Mouse (Mus musculus): ENCODE measurements around the gene Kcnt2.

Kcnt2 gene

GRCm38 (mm10) chr1:140378791-140379190 is 132.8 kb downstream of the Kcnt2 start:
- DNase-seq (ENCODE audit: low spot score): no peak

GRCm38 (mm10) chr1:140379526-140379925 is 133.6 kb downstream of the Kcnt2 start:
- no peak for DNase-seq (ENCODE audit: low spot score)

DNA sequence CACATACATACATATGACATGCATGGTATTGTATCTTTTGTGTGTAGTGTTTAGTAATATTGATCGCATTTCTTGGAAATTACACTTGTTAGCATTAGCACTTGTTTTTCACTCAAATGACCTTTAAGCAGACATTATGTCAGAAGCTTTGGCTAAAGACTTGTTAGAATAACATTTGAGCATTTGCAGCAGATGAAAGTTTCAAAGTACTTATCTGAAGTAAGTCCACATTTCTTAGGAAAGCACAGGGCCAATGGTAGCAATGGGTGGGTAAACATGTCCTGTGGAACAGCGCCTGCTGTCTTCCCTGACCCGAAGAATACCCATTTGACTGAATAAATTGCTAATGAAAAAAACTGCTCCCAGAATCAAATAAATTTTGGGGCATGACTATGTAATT is 135.1 kb downstream of the Kcnt2 start:
- no peak for DNase-seq (ENCODE audit: low spot score)

DNA sequence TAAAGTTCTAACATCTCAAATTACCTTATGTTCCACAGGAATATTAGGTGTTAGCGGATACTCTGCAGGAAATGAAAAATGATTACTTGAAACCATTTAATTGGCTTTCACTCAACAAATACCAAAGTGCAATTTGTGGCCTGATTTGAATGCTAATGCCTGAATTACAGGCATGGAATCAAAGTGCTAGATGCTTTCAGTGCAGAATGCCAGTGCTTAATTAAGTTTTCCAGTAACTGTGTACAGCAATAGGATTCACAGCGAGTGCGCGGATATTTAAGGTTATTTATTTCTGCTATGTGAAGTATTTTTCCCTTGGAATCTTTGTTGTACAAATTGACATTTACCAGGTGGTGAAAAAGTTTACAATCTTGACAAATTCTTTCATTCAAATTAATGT is 144.3 kb downstream of the Kcnt2 start:
- no peak for DNase-seq (ENCODE audit: low spot score)

DNA sequence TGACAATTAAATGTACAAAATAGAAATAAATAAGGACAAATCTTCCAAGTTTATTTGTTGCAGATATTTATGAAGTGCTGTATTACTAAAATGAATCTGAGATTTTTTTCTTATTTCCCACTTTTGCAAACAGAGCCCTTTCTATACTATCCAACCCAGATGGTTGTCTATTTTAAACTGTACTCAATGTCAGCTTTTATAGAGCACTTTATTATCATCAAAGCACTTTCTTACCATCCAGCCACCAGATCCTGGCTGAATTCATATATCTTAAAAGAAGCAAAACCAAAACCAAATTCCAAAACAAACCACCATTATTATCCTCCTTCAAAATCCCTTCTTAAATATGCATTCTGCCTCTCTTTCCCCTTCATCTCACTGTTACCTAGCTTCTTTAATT is 151.8 kb downstream of the Kcnt2 start:
- DNase-seq (ENCODE audit: low spot score): no peak

DNA sequence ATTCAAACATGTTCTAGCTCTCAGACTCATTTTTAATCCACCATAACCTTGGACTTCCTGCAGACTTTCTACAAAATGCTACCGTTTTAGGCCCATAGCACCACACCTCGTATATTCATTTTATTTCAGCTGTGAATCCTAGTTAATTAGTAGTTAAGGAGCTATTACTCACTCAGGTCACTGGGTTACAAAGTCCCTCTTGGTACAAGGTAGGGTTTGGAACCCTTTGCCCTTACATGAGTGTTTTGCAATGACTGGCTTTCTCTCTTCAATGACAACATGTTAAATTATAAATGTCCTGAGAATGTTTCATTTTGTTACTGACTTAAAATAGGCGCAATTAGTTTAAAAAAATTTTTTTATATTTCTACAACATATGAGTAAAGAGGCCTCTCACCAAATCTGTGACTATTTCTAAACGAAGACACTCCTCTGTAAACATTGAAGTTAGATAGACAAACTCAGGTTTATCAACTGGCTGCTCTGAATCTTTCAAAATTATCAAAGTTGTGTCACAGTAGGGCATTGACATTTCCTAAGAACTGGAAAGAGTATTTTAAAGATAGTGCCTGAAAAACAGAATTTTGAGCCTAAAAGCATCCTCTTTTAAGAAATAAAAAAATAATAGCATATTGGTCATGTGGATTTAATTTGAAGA is 160.8 kb downstream of the Kcnt2 start:
- no peak for DNase-seq (ENCODE audit: low spot score)

DNA sequence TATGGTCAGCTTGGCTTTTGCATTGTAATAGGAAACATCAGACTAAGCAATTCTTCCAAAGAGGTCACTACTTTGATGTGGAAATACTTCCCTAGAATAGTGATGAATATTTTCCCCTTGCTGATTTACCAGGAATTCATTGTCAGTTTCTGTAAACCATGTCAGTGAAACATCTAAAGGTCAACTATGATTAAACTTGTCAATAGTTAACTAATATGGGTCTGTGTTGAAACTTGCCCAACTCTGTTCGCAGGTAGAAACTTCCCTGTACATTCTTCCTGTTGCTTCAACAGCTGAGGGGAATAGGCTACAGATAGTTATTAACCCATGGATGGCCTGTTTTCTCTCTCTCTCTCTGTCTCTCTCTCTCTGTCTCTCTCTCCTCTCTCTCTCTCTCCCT is 169.8 kb downstream of the Kcnt2 start:
- no peak for DNase-seq (ENCODE audit: low spot score)

DNA sequence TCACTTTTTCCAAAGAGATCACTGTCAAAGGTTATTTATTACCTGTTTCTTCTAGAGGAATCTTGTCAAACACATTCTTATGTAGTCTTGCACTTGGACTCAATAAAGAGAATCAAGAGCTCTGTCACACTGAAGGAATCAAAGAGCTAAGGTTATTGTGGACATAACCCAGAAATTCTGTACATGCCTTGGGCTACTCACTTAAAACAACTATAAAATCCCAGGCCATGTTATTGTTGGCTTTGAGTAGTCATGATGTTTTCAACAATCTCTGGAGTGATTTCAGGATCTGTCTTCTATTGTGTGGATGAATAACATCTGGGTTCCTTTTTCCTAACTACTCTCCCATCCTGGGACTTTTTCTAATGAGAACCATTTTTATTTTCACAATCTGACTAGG is 177.0 kb downstream of the Kcnt2 start:
- DNase-seq (ENCODE audit: low spot score): no peak

- DNase-seq (ENCODE audit: low spot score): no peak
Observed at GRCm38 (mm10) chr1:140429284-140429850, 183.4 kb downstream of the Kcnt2 start.

- no peak for DNase-seq (ENCODE audit: low spot score)
Observed at GRCm38 (mm10) chr1:140432039-140432438, 186.1 kb downstream of the Kcnt2 start.

- no peak for DNase-seq (ENCODE audit: low spot score)
Observed at GRCm38 (mm10) chr1:140434791-140435190, 188.8 kb downstream of the Kcnt2 start.

DNA sequence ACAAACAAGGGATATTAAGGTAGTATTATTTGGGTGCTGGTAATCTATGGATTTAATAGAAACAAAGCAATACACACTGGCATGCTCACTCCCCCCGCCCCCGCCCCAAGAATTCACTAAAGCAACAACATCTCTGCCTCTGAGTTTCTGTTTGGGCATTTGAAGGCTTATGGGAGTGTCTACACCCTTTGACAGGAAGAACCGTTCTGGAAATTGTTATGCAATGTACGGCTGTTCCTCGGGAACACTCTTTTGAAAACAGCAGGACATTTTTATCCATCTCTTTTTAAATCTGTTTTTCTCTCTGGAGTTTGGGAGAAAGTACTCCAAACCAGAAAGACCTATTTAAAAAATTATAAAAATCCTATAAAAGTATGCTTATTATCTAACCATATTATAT is 192.2 kb downstream of the Kcnt2 start:
- no peak for DNase-seq (ENCODE audit: low spot score)

DNA sequence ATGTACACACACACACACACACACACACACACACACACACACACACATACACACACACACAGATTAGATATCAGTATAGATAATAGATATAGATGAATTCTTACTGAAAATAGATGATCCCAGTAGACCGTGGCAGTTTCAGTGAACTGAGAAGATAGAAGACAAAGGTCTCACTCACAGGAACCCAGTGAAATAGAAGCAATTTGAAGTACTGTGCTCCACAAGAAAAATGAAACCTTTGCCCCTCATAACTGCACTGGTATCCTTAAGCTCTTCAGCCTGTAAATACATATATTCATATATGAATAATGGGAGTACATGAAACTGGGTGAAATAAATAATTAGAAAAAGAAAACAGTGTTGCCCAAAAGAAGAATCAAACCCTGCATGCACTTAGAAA is 197.9 kb downstream of the Kcnt2 start:
- DNase-seq (ENCODE audit: low spot score): no peak

DNA sequence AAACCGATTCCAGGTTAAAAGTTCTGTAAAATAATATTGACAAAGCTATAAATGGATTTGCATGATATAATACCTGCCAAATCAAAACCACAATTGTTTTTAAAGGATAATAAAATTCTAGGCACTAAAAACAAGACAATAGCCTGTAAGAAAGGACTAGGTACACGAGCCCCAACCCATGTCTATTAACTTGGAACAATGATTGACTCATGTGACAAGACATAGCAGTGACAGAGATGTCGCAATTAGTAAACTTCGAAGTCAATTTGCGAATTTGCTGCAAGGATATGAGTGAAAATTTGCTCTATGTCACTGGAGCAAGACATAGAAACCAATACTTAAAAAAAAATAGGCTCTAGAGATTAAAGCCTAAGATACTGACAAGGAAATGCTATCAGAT is 198.4 kb downstream of the Kcnt2 start:
- DNase-seq (ENCODE audit: low spot score): no peak

- DNase-seq (ENCODE audit: low spot score): no peak
Observed at GRCm38 (mm10) chr1:140451461-140451860, 205.5 kb downstream of the Kcnt2 start.

- DNase-seq (ENCODE audit: low spot score): no peak
Observed at GRCm38 (mm10) chr1:140451924-140452323, 206.0 kb downstream of the Kcnt2 start.

GRCm38 (mm10) chr1:140455903-140456302 is 209.9 kb downstream of the Kcnt2 start:
- no peak for DNase-seq (ENCODE audit: low spot score)

DNA sequence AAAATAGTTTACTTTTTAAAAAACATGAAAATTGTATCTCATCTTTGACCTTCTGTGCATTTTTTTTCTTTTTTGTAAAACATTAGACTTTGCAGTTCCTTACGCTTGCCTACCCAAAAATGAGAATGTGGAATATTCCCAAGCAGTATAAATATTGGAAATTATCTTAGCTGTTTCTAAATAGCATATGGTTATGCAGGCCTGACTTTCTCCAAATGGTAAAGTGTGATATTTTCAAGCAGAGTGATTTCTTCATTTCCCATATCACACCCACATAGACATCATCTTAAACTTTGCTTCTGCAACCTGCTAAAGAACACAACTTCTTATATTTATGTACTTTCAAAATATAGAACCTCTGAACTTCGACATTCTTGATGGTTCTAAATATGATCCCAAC is 210.9 kb downstream of the Kcnt2 start:
- no peak for DNase-seq (ENCODE audit: low spot score)

GRCm38 (mm10) chr1:140468315-140468714 is 222.4 kb downstream of the Kcnt2 start:
- no peak for DNase-seq (ENCODE audit: low spot score)

GRCm38 (mm10) chr1:140469586-140469985 is 223.6 kb downstream of the Kcnt2 start:
- DNase-seq (ENCODE audit: low spot score): no peak

DNA sequence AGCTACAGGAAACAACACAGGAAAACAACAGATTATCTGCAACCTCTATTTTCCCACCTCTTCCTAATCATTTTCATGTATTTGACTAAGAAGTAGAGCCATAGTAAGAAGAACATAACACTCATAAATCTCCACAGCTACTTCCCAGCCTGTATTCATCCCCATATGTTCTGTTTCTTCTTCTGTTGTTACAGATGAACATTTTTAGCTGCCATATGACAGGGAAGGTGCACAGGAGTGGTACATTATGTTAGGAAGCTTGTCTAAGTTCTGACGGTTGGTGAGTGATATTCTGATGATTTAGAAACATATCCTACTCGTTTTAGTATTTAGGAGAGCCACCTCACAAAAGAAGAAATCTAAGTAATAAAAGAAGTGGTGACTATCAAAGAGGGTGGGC is 231.0 kb downstream of the Kcnt2 start:
- no peak for DNase-seq (ENCODE audit: low spot score)

- no peak for DNase-seq (ENCODE audit: low spot score)
Observed at GRCm38 (mm10) chr1:140484016-140484415, 238.1 kb downstream of the Kcnt2 start.

DNA sequence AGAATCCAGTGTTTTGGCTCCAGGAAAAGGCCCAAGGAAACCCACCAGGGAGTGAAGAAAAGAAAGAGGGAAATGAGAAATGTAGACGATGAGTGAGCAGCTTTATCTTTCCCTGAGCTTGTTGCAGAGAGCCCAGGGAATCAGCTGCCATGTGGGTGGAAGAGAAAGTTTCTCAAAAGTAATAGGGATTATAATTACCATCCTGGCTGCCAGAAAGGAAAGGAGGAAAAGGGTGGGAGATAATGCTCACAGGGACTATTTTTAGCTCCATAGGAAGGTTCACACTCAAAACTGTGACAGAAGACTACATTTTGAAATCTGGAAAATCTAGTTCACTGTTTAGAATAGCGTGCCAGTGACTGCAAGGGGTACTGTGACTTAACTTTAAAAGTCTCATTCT is 243.9 kb downstream of the Kcnt2 start:
- no peak for DNase-seq (ENCODE audit: low spot score)

DNA sequence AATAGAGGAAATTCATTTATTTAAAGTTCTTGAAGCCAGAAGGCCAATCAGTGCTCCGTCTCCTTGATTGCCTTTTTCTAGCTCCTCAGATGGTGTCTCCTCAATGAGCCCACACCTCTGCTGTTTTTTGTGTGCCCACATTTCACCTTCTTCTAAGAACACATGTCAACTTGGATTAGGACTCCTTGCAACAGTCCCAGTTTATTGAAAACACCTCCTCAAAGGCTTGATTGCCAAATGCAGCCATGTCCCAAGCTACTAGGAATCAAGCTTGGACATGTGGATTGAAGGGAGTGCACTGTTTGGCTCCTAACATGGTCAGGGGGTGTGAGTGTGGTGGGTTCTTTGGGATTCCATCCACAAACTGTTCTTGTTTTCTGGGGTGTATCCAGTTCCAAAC is 245.4 kb downstream of the Kcnt2 start:
- DNase-seq (ENCODE audit: low spot score): no peak
